Mouse (Mus musculus): ENCODE data around the gene Opa3. TPM values are rescaled to one million over a fixed set of nuclear protein-coding genes. Genes with fewer than 3 reads are reported as not detected.

The Opa3 gene
- polyA plus RNA-seq, 1 experiment = 27.5 TPM

DNA sequence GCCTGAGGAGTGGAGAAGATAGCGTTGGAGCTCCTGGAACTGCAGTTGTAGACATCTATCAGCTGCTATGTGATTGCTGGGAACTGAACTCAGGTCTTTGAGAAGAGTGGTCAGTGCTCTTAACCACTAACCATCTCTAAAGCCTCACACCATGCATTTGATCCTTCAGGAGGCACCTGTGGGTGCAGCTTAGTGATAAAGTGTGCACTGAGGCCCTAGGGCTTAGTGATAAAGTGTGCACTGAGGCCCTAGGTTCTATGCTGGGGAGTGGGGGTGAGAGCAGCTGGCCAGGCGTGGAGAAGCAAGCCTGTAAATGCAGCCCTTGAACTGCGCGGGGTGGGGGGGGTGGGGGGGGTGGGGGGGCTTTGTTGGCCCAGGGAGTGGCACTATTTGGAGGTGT lies 11.9 kb downstream of the Opa3 start:
- no peak for TF ChIP-seq MYOG (IDR thresholded peaks at IDR 0.05; ENCODE audit: control insufficient read depth, extremely low read depth, insufficient read length)
- Histone ChIP-seq H3K27me3 (ENCODE audit: control insufficient read depth, insufficient read depth, insufficient read length) (no peaks in the 10 kb centered on the region), H3K79me3 (ENCODE audit: low read depth) (peaks cover 20% of the 10 kb centered on the region), H3ac (ENCODE audit: control insufficient read depth, insufficient read length, low read depth) (no peak overlapping the region), H3K4me3 (ENCODE audit: insufficient read depth, poor library complexity, severe bottlenecking) (no peak overlapping the region), H3K79me2 (ENCODE audit: control insufficient read depth, insufficient read depth) (peaks cover 68% of the 10 kb centered on the region), H3K36me3 (ENCODE audit: control insufficient read depth, insufficient read depth) (no peaks in the 10 kb centered on the region)

- Histone ChIP-seq H3ac (ENCODE audit: control insufficient read depth, insufficient read length, low read depth) (no peak overlapping the region), H3K4me3 (ENCODE audit: insufficient read depth, poor library complexity, severe bottlenecking) (no peak overlapping the region), H3K79me2 (ENCODE audit: control insufficient read depth, insufficient read depth) (peaks cover 58% of the 10 kb centered on the region), H3K36me3 (ENCODE audit: control insufficient read depth, insufficient read depth) (no peaks in the 10 kb centered on the region), H3K79me3 (ENCODE audit: low read depth) (peaks cover 16% of the 10 kb centered on the region), H3K27me3 (ENCODE audit: control insufficient read depth, insufficient read depth, insufficient read length) (no peaks in the 10 kb centered on the region)
- TF ChIP-seq USF1 (IDR thresholded peaks at IDR 0.05; ENCODE audit: low read depth) (no peak), CEBPB (IDR thresholded peaks at IDR 0.05; ENCODE audit: low read depth) (no peak), MYOG (IDR thresholded peaks at IDR 0.05; ENCODE audit: control insufficient read depth, extremely low read depth, insufficient read length) (no peak), CTCF (IDR thresholded peaks at IDR 0.05; ENCODE audit: control insufficient read depth, insufficient read depth, insufficient read length) (no peak)
Measured at GRCm38 (mm10) chr7:19240905-19241463, 12.8 kb downstream of the Opa3 start.

GRCm38 (mm10) chr7:19242005-19242404 lies 13.9 kb downstream of the Opa3 start:
- no peaks in the 10 kb centered on the region for H3K27me3 ChIP-seq (ENCODE audit: control insufficient read depth, insufficient read depth, insufficient read length)

DNA sequence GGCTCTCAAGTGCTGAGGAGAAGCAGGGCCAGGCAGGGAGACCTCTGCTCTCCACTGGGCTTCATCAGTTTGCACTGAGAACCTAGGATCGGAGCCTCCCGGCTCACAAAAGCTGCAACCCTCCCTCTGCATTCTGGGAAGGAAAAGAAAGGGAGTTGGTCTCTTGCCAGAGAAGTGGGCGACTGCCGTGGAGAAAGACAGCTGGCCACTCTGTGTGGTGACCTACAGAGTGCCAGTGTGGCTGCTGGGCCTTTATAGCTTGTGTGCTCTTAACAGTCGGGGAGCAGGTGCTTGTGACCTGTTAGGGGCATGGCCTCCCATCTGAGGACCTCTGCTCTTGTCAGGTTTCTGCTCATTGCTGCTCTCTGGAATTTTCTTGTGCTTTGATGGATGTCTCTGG lies 15.7 kb downstream of the Opa3 start:
- Histone ChIP-seq H3K79me2 (ENCODE audit: control insufficient read depth, insufficient read depth) (peaks cover 42% of the 10 kb centered on the region), H3K36me3 (ENCODE audit: control insufficient read depth, insufficient read depth) (peaks cover 5% of the 10 kb centered on the region), H3K27me3 (ENCODE audit: control insufficient read depth, insufficient read depth, insufficient read length) (no peaks in the 10 kb centered on the region), H3K79me3 (ENCODE audit: low read depth) (peaks cover 11% of the 10 kb centered on the region), H3K4me3 (ENCODE audit: insufficient read depth, poor library complexity, severe bottlenecking) (no peak overlapping the region), H3ac (ENCODE audit: control insufficient read depth, insufficient read length, low read depth) (no peak overlapping the region)
- no peak for TF ChIP-seq CEBPB (IDR thresholded peaks at IDR 0.05; ENCODE audit: low read depth)
- TF ChIP-seq USF1 (IDR thresholded peaks at IDR 0.05; ENCODE audit: low read depth) = no peak
- TF ChIP-seq MAX (IDR thresholded peaks at IDR 0.05) = no peak
- no peak for TF ChIP-seq CTCF (IDR thresholded peaks at IDR 0.05; ENCODE audit: control insufficient read depth, insufficient read depth, insufficient read length)
- TF ChIP-seq FOSL1 (IDR thresholded peaks at IDR 0.05; ENCODE audit: insufficient read depth, low read length, poor library complexity, severe bottlenecking) = no peak
- no peak for TF ChIP-seq MYOG (IDR thresholded peaks at IDR 0.05; ENCODE audit: control insufficient read depth, extremely low read depth, insufficient read length)
- no peak for TF ChIP-seq MYOD1 (IDR thresholded peaks at IDR 0.05; ENCODE audit: control insufficient read depth, insufficient read length, low read depth)

More at GRCm38 (mm10) chr7:19242005-19242404, 13.9 kb downstream of the Opa3 start:
- H3K79me3 ChIP-seq (ENCODE audit: low read depth) = peaks cover 13% of the 10 kb centered on the region
- H3K36me3 ChIP-seq (ENCODE audit: control insufficient read depth, insufficient read depth) = no peaks in the 10 kb centered on the region
- no peak overlapping the region for H3ac ChIP-seq (ENCODE audit: control insufficient read depth, insufficient read length, low read depth)
- H3K79me2 ChIP-seq (ENCODE audit: control insufficient read depth, insufficient read depth) = peaks cover 49% of the 10 kb centered on the region
- no peak for TF ChIP-seq CTCF (IDR thresholded peaks at IDR 0.05; ENCODE audit: control insufficient read depth, insufficient read depth, insufficient read length)
- TF ChIP-seq MYOD1 (IDR thresholded peaks at IDR 0.05; ENCODE audit: control insufficient read depth, insufficient read length, low read depth) = no peak
- TF ChIP-seq MAX (IDR thresholded peaks at IDR 0.05) = no peak
- TF ChIP-seq USF1 (IDR thresholded peaks at IDR 0.05; ENCODE audit: low read depth) = no peak
- TF ChIP-seq FOSL1 (IDR thresholded peaks at IDR 0.05; ENCODE audit: insufficient read depth, low read length, poor library complexity, severe bottlenecking) = no peak
- no peak for TF ChIP-seq MYOG (IDR thresholded peaks at IDR 0.05; ENCODE audit: control insufficient read depth, extremely low read depth, insufficient read length)
- TF ChIP-seq CEBPB (IDR thresholded peaks at IDR 0.05; ENCODE audit: low read depth) = no peak
- H3K4me3 ChIP-seq (ENCODE audit: insufficient read depth, poor library complexity, severe bottlenecking) = no peak overlapping the region

DNA sequence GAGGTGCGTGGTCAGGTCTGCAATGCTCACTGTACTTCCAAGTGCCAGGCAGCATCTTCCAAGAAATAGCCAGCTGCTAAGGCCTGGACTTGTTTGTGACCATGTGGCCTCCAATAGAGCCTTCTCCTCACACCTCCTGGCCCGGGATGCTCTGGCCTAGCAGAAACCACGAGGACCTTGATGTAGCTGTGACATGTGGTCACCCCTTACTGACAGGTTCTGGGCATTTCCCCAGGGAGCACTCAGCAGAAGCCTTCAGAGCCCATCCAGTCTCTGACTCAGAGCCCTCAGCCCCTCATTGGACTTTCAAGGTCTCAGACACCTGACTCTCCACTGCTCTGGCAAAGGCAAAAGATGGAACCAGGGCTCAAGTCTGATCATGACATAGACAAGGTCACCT lies 16.9 kb downstream of the Opa3 start:
- Histone ChIP-seq H3ac (ENCODE audit: control insufficient read depth, insufficient read length, low read depth) (no peak overlapping the region), H3K36me3 (ENCODE audit: control insufficient read depth, insufficient read depth) (peaks cover 5% of the 10 kb centered on the region), H3K4me3 (ENCODE audit: insufficient read depth, poor library complexity, severe bottlenecking) (no peak overlapping the region), H3K79me3 (ENCODE audit: low read depth) (peaks cover 9% of the 10 kb centered on the region), H3K79me2 (ENCODE audit: control insufficient read depth, insufficient read depth) (peaks cover 30% of the 10 kb centered on the region), H3K27me3 (ENCODE audit: control insufficient read depth, insufficient read depth, insufficient read length) (no peaks in the 10 kb centered on the region)
- no peak for TF ChIP-seq MAX (IDR thresholded peaks at IDR 0.05)
- TF ChIP-seq USF1 (IDR thresholded peaks at IDR 0.05; ENCODE audit: low read depth) = no peak
- no peak for TF ChIP-seq CEBPB (IDR thresholded peaks at IDR 0.05; ENCODE audit: low read depth)
- TF ChIP-seq FOSL1 (IDR thresholded peaks at IDR 0.05; ENCODE audit: insufficient read depth, low read length, poor library complexity, severe bottlenecking) = no peak
- TF ChIP-seq MYOD1 (IDR thresholded peaks at IDR 0.05; ENCODE audit: control insufficient read depth, insufficient read length, low read depth) = no peak
- TF ChIP-seq MYOG (IDR thresholded peaks at IDR 0.05; ENCODE audit: control insufficient read depth, extremely low read depth, insufficient read length) = no peak
- no peak for TF ChIP-seq CTCF (IDR thresholded peaks at IDR 0.05; ENCODE audit: control insufficient read depth, insufficient read depth, insufficient read length)

GRCm38 (mm10) chr7:19246855-19247254 lies 18.7 kb downstream of the Opa3 start:
- TF ChIP-seq CEBPB (IDR thresholded peaks at IDR 0.05; ENCODE audit: low read depth) (no peak), MYOG (IDR thresholded peaks at IDR 0.05; ENCODE audit: control insufficient read depth, extremely low read depth, insufficient read length) (no peak), MAX (IDR thresholded peaks at IDR 0.05) (no peak), FOSL1 (IDR thresholded peaks at IDR 0.05; ENCODE audit: insufficient read depth, low read length, poor library complexity, severe bottlenecking) (no peak), CTCF (IDR thresholded peaks at IDR 0.05; ENCODE audit: control insufficient read depth, insufficient read depth, insufficient read length) (no peak), MYOD1 (IDR thresholded peaks at IDR 0.05; ENCODE audit: control insufficient read depth, insufficient read length, low read depth) (no peak), USF1 (IDR thresholded peaks at IDR 0.05; ENCODE audit: low read depth) (no peak)
- H3ac ChIP-seq (ENCODE audit: control insufficient read depth, insufficient read length, low read depth) = no peak overlapping the region
- peaks cover 14% of the 10 kb centered on the region for H3K79me2 ChIP-seq (ENCODE audit: control insufficient read depth, insufficient read depth)
- no peaks in the 10 kb centered on the region for H3K27me3 ChIP-seq (ENCODE audit: control insufficient read depth, insufficient read depth, insufficient read length)
- peaks cover 5% of the 10 kb centered on the region for H3K36me3 ChIP-seq (ENCODE audit: control insufficient read depth, insufficient read depth)
- H3K79me3 ChIP-seq (ENCODE audit: low read depth) = peaks cover 4% of the 10 kb centered on the region
- H3K4me3 ChIP-seq (ENCODE audit: insufficient read depth, poor library complexity, severe bottlenecking) = no peak overlapping the region
